Mouse (Mus musculus) erythroblast, embryonic 14.5 days (primary cell): ENCODE data around the gene Podnl1.

Experiments
- GATA1 ChIP-seq: IDR thresholded peaks from 2 replicates; pipeline ENCODE4 v1.6.1; 2012; ENCODE audit warnings: low read length, inconsistent platforms, mixed read lengths
- TAL1 ChIP-seq: IDR thresholded peaks from 3 replicates; pipeline ENCODE4 v1.6.1; 2012; ENCODE audit warnings: low read length, inconsistent platforms, mixed read lengths

DNA sequence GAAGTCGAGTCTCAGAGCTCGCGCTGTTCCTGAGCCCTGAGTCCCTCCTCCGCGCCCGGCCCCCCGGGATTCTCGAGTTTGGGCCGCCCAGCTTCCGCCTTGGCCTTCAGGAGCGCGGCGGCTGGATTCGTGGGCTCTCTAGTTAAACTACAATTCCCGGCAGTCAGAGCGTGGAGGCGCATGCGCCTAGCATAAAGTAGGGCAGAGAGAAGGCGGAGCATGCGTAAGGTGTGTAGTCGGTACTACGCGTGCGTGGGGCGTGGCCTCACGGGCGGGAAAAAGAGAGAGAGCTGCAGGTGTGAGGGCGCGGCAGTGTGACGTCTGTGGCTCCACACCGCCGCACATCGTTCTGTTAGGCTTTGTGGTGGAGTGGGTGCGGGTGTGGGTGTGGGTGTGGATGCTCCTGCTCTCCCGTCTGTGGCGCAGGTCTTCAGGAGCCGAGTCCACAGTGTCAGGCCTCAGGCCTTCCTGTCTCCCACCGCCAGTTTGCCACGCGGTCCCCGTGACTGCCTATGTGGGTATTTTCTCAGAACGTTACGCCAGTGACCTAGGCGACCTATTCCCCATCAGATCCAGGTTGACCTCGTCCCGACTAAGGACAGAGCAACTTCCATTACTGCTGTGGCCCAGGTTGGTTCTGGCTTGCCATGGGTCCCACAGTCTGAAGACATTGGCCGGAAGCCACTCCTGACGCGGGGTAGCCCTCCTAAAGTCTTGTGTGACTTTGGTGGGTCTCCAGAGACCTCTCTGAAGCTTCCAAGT is 22.2 kb downstream of the Podnl1 start, which contains the start of the genes Cc2d1a and 4930432K21Rik:
- TF ChIP-seq TAL1 (no peak), GATA1 (no peak)
